Mouse (Mus musculus): Measurements from ENCODE around the gene Csrnp3.

Csrnp3 gene

DNA sequence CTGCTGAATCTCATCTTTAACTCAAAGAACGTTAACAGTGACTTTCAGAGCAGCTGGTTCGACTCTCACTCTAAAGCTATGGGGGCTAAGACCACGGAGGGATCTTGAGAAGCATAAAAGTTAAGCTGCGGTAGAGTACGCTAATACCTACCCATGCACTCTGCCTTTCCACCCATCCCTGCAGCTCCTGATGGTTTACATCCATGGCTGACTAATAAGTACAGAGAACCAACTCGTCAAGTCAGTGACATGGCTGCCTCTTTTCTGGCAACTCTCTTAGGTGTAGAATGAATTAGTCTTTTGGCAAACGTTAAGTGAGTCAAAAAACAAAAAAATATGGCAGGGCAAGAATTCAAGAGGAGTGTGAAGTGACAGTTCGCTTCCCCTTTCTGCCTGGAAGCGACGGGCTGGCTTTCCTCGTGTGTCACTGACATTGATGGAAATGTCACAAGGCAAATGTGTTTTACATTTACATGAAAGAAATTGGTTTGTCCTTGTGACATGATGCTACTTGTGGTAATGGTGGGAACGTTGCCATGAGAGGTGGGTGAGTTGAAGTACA, 19.3 kb downstream of the Csrnp3 start:
- no peak for DNase-seq (ENCODE audit: extremely low spot score, low read depth, low spot score)

DNA sequence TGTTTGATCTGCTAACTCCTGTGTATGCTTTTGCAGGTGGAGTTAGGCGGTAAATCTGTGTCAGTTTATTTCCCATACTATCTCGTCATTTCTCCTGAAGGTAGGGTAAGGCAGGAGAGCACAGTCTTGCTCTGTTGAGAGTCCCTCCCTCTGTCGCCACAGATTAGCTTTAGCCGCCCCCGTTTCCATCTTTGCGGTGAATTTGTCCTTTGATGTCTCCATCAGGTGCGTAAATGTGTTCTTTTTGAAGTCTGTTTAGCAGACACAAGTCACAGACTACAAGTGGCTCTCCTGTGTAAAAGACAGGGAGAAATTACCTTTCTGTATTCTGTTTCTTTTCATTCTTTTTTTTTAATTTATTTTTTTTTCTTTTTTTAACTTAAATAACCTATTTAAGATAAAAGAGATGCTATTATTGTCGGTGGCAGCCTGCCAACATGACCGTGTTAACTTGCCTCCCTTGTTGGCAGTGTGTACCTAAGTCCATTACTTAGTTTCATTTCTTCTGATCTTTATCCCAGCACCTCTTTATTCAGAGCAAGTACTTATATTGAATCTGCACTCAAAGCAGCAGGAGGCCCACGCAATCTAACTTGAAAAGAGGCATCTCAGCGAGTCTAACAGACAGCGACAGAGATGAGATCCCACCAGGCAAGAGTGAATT, 25.5 kb downstream of the Csrnp3 start:
- DNase-seq (ENCODE audit: extremely low spot score, low read depth, low spot score) = no peak

DNA sequence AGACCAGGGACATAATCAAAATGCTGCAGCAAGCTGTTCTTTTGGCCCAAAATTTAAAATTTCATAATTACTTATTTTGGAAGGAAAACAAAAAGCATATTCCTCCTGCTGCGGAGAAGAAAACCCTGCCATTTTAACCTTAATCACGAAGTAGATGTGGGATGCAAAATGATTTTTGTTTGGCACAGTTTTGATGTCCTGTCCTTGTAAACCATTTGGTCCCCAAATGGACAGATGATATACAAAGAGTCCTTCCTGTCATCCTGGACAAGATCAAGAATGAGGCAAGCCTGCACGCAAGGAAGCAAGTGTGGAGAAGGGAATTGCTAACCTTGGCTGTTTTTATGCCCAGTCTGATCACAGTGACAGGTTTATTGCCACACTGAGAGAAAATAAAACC, 46.0 kb downstream of the Csrnp3 start:
- DNase-seq (ENCODE audit: extremely low spot score, low read depth, low spot score) = no peak

DNA sequence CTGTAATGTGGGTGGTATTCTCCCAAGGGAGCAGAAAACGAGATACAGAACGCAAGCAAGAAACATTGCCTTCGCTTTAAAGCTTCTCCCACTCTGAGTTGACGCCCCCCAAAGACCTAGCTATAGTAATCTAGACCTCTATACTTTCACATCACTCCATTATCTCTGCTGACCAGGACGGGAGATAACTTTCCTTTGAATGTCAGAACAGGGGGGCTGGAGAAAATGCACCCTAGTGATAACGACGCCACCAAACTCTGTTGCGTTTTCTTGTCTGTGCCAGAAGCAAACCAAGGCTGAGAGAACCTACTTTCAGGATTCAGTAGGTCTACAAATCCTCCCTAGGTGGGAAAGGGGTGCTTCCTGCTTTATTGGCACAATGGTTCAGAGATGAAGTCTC, 47.7 kb downstream of the Csrnp3 start:
- no peak for DNase-seq (ENCODE audit: extremely low spot score, low read depth, low spot score)

DNA sequence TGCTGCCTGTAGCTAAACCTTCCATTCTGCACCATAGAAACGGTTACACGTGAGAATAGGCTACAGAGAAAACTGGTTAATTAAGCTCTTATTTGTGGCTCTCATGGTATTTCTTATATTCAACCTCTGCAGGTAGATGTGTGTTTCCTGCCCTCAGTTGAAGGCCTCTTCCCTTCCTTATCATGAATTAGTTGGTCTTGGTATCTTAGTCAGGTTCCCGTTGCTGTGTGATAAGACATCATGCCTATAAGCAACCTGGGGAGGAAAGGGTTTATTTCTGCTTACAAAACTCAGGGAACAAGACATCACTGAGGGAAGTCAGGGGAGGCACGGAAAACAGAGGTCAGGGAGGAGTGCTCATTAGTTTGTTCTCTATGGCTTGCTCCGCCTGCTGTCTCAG, 48.7 kb downstream of the Csrnp3 start:
- DNase-seq (ENCODE audit: extremely low spot score, low read depth, low spot score) = no peak

DNA sequence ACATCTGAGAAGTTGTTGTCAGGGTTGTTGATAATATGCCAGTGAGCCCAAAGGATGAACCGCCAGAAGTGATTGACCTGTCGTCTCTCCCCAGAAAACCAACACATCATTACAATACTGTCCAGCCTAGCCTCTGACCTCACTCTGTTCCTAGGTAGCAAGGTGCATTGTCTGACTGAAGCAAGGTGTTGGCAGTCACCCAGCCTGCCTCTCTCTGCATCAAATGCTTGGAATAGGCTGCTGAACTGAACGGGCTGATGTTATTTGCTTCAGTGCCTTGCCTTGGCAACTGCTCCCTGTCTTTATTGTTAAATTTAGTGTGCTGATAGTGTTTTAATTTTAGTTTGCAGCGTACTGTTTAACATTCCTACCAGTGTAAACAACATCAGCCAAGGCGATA, 51.0 kb downstream of the Csrnp3 start:
- DNase-seq (ENCODE audit: extremely low spot score, low read depth, low spot score) = no peak

DNA sequence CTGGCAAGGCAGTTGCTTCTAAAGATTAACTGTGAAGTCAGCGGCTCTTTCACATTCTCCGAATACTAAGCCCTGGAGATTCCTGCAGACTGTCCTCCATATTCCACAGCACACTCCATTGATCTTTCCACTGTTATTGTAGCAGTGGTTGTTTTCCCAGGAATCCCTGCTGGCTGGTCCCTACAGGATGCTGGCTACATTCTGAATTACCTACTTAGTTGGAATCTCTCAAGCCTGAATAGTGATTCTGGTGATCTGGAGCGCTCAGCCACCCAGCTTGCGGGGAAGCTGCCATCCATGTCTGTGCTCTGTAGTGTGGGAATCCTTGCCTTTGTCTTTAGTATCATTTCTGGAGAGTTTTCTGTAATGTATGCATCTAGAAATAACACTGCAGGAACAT, 51.5 kb downstream of the Csrnp3 start:
- DNase-seq (ENCODE audit: extremely low spot score, low read depth, low spot score) = no peak

DNA sequence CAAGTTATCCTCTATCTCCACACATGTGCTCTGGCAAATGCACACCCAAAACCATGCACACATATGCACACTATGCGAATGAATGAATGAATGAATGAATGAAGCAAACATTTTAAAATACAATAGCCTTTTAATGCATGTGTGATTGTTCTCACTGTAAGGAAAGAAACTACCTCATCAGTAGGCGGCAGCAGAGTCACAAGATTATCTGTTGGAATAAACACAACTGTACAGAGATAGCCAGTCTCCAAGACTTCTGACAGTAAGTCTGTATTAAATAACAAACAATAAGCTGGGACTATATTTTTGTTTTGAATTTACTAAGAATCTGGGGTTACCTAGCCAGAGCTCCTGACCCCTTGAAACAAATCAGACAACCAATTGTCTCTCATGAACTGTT, 53.9 kb downstream of the Csrnp3 start:
- DNase-seq (ENCODE audit: extremely low spot score, low read depth, low spot score) = no peak

DNA sequence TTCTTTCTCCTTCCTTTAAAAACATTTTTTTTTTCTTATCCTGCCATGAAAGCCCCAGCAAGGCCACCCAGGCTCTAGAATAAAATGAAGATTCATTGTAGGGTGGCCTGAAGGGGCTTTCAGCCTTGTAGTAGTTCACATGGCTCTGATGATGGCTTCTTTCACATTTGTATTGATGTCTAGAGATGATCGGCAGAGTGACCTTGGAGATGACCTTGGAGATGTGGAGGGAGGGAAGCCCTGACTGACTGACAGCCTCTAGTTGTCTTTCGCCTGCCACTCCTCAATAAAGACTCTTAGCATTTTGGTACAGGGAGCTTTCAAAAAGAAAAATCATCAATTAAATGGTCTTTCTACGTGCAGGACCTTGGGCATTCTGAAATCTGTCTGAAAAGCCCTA, 63.0 kb downstream of the Csrnp3 start:
- no peak for DNase-seq (ENCODE audit: extremely low spot score, low read depth, low spot score)

DNA sequence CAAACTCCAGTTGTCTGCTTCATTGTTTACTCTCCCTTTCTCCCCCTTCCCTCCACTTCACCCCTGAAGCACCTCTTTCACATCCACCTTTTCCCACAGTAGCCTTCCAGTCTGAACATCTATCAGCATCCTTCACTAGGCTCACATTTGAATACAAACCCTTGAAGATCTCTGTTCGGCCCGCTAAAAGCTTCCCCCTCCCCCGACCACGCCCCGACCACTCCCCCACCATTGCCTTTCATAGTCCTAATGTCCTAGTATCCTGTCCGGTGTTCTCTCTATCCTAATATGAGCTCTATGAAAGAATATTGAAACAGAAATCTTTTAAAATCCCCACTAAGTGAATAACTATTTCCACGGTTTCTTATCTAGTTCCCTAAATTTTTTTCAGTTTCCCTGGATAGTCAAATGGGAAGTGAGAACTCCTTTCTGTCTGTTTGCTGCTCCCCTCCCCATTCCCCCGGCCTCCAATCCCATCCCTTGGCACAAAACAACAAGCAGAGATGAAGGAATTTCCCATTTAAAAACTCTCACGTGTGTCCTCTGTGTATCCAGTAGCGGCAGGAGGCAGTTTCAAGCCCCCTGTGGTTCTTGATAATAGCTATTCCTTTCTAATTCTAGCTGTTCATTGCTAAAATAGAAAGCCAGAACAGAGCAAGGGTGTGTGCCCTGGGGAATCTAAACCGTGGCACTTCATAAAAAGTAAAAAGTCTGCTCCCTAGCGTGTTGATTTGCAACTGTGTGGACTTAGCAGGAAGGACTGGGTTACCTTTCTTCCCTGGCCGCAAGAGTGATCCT, 64.4 kb downstream of the Csrnp3 start:
- DNase-seq (ENCODE audit: extremely low spot score, low read depth, low spot score) = no peak

DNA sequence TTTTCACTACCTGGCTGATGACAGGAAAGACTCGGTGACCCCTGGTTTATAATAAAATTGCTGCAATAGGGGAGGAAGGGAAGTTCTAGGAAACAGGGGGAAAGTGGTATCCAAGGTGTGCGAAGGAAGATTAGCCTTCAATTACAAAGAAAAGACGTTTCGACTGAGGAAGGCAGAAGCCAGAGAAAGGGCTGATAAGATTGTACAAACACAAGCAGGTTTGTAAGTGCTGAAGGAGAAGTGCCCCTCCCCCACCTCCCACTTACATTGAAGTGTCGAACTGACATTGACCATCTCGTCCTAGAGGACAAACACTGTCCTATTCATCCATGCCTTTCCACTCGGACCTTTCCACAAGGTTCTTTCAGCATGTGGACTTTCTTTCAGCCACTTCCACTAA, 70.4 kb downstream of the Csrnp3 start:
- no peak for DNase-seq (ENCODE audit: extremely low spot score, low read depth, low spot score)

DNA sequence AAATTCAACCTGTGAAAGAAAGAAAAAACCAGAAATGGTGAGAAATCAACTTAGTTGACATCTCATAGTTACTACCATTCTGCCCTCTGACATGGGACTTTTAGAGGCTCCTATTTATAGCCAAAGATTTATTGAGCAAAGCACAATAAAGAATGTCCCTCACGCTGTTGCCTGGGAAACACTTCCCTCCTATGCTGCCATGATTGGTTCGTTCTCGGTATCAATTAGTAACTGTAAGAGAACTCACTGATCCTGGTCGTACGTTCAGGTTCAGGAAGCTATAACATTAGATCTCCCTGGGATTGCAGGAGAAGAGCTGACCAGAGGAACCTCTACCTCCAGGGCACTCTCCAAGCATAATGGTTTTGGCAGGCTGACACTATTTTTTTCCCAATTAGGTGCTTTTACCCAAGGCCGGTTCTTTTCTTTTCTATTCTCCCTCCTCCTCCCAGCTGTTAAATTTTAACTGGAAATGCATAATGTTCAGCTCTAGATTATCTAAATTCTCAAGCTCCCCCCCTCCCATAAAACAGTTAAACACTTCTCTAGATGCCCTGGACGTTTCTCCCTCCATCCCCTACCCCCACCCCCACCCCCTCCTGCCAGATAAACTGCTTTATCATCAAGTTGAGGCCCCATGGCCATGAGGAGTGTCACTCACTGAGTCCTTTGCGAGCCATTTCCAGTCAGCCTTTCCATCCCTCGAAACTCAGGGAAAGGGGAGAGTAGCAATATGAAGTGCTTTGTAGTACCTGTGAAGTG, 75.3 kb downstream of the Csrnp3 start:
- no peak for DNase-seq (ENCODE audit: extremely low spot score, low read depth, low spot score)

DNA sequence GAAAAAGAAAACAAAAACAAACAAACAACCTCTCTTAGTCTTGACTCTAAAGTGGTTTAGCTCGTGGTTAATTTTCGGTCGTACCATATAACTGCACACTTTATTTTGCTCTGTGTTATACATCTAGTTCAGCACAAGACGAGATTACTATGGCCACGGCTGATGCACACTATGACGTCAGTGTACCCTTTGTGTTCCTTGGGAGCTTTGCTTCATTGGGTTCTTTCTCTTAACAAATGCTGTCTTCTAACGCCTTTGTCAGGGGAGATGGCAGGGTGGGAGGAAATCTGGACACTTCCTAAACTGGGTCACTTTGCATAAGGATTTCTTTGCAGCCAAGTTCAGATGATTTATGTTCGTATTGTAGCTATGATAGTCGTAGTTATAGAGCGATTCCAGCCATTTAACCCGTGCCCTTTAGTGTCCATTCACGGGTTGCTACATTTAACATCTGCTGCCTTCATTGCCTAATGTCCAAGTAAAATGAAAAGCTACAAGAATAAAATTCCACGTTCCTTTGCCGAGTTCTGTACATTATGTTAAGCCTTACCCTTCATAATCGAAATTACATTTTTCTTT, 79.9 kb downstream of the Csrnp3 start:
- DNase-seq (ENCODE audit: extremely low spot score, low read depth, low spot score) = no peak

DNA sequence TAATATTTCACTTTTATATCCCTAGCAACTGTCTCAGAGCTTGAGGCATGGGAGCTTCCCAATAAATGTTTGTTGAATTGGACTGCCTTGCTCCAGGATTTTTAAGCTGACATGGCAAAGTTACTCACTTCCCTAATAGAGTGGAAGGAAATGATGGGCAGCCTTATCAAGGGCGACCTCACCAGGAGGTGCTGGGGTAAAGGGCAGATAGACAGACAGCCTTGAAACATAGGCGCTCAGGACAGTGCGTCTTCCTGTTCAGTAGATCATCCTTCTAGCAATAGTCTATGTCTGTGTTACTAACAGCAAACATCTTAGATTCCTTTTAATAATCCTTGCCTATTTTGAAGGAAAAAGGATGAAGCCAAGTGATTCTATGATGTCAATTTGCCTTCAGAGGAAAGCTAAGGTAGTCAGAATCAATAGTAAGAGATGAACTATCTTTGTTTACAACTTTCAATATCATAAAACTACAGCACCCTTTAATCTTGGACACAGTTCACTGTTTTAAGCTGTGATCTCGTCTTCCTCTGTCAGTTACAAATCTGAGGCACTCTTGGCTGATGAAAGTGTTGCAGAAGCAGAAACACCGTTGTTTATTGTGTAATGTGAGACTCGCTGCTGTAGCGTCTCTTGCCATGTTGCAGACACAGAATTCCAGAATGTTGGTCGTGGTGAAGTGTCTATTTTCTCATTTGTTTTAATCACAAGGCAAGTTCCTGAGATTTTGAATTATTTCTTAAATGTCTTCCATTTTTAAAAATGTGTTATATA, 81.6 kb downstream of the Csrnp3 start:
- no peak for DNase-seq (ENCODE audit: extremely low spot score, low read depth, low spot score)

DNA sequence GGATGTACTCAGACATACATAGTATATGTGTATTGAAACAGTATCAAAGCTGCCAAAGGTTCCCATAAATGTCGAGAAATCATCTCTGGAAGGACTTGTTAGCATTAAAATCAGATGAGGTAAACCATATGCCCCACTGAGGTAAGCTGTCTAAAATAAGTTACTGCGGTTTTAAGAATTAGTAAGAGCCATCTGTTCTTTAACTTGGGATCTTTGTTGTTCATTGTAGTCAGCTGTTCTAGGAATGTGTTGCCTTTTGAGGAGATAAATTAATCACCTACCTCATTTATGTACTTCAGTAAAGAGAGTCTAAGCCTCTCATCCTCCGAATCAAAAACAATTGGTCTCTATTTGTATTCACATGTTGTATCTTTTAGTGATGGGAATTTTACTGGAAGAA, 83.7 kb downstream of the Csrnp3 start:
- no peak for DNase-seq (ENCODE audit: extremely low spot score, low read depth, low spot score)

DNA sequence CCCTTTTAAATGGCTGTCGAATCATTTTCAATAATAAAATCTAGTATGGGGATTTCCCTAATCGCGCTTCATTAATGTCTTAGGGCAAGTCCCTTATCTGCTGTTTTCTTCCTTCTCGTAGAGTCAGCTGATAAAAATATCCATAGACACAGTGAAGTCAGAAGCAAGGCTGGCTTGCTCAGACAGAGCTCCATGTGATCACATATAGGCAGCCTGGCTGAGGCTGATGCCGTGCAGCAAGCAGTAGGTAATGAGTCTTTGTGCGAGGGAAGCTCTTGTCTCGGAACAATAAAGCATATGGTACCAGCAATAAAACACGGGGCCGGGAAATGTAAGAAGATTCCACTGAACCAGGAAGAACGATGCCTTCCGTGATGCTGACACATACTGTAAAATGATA, 84.4 kb downstream of the Csrnp3 start:
- no peak for DNase-seq (ENCODE audit: extremely low spot score, low read depth, low spot score)

DNA sequence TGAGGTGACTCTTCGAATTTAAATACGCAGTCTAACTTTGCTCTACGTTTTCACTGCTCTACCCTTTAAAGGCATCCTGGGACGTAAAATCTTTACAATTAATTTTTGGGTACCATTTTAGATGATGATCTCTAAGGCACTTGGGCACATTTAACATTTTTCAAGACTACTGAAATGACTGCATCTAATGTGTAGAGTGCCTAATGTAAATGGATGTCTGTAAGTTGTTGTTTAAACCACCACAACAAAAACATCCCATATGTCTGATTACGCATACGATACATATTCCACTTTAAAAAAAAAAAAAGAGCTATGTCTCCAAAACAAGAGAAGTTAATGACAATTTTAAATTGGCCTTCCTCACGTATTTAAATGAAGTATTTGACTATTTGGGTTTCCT, 85.7 kb downstream of the Csrnp3 start:
- no peak for DNase-seq (ENCODE audit: extremely low spot score, low read depth, low spot score)

DNA sequence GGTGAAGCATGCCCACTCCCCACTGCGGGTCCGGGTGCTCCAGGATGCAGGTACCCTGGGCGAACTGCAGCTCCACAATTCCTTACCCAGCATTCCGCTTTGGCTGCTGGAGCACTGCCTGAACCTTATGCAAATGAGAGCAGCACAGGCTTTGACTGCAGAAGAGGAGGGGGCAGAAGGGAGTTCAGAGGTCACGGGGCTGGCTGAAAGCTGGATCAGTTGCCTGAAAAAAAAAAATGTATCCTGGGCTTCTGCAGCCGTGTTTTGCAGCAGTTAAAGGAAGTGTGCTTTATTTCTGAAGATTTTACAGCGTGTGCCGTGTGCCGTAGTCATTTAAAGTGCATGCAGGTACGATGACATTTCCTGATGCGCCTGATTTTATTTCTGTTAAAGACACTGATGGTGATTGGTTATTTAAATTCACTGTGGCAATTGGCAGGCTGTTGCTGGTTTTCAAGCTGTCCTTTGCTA, 86.3 kb downstream of the Csrnp3 start:
- no peak for DNase-seq (ENCODE audit: extremely low spot score, low read depth, low spot score)

DNA sequence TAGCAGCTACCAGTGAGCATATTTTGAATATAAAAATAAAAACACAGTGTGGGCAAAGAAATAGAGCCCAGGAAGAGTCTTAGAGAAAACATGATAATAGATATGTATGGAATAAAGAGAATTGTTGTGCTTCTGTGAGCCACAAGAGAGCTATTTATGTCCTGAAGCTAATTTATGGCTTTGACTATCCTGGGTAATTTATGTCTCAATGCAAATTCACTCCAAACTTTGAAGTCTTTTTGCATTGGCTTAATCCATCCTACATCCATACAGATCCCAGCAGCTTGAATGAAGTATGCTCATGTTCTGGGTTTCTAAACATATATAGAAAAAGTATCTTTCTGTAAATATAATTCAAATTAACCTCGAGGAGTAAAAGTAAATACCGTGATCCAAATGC, 88.5 kb downstream of the Csrnp3 start:
- DNase-seq (ENCODE audit: extremely low spot score, low read depth, low spot score) = no peak

DNA sequence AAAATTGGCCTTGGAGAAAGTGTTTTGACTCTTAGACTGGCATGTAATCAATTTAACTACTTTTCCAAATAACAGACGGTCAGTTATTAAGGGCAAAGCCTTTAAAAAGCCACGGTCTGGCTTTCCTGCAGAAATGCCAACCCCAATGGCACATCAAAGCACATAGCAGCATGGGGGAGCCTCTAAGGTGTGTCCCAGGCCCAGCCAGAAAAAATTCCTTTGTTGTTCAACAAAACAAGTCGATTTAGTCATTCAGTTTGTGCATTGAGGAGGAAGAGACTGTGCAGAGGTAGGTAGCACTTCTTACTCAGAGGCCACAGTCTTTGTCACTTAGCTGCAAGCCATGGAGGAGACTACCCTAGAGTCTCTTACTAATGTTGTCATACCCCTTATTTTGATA, 93.3 kb downstream of the Csrnp3 start:
- no peak for DNase-seq (ENCODE audit: extremely low spot score, low read depth, low spot score)

DNA sequence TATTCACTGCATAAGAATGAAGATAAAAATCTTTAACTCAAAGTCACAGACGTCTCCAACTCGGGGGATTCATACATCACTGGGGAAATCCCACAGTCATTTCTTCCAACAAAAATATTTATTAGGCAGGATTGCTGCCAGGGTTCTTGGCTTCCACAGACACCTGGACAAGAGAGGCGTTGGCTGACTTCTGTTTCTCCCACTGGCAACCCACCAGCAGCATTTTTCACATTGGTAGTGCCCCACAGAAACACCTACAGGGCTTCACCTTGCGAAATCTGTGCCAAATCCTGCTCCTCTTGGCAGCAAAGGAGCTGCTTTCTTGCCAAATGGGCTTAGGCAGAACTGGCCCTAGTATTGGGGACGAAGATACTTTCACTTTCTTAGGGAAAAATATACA, 94.8 kb downstream of the Csrnp3 start:
- DNase-seq (ENCODE audit: extremely low spot score, low read depth, low spot score) = no peak
